Mouse (Mus musculus) cerebellum, adult 2 months (tissue): ENCODE measurements at regions not wholly inside any gene's neighbourhood (a gene's known extent, or its start where the extent isn't known, plus 50 kb on each side); places are given as distances from the start of the nearest gene placed in this dataset.

Experiments
- CTCF ChIP-seq: fragments of 200-500 bp; IDR thresholded peaks from 2 replicates; pipeline ENCODE4 v1.5.1; 2011; ENCODE audit warnings: low read depth, mild to moderate bottlenecking, control low read depth, low read length, moderate library complexity, borderline replicate concordance; ENCODE audit not compliant: insufficient read depth
- POLR2A ChIP-seq: fragments of 200-500 bp; IDR thresholded peaks from 2 replicates; pipeline ENCODE4 v1.6.1; 2011; ENCODE audit warnings: low read length, control low read depth, borderline replicate concordance; ENCODE audit not compliant: insufficient read depth

DNA sequence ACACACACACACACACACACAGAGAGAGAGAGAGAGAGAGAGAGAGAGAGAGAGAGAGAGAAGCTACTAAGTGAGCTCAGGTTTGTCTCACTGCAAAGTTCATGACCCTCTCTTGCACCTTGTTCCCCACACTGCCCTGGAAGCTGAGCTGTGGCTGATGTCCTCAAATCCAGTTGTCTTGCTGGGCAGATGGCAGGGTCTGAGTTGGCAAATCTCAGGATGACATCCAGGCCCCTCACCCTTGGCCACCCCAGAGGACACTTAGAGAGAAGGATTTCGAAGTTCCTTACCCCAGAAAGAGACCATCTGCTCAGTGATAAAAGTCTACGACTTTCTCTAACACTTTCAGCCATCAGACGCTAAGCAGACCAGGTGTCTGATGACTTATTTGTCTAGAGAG, 160.1 kb upstream of the Nlrp1b start:
- no peak for TF ChIP-seq CTCF
- no peak for TF ChIP-seq POLR2A
